Mouse (Mus musculus) urinary bladder, postnatal 10 days (tissue): ENCODE results near the gene Mmp14.

Source experiments
- DNase-seq: peaks from one replicate; pipeline ENCODE4 v3.0.0; 2022; ENCODE audit warnings: low spot score

The Mmp14 gene

DNA sequence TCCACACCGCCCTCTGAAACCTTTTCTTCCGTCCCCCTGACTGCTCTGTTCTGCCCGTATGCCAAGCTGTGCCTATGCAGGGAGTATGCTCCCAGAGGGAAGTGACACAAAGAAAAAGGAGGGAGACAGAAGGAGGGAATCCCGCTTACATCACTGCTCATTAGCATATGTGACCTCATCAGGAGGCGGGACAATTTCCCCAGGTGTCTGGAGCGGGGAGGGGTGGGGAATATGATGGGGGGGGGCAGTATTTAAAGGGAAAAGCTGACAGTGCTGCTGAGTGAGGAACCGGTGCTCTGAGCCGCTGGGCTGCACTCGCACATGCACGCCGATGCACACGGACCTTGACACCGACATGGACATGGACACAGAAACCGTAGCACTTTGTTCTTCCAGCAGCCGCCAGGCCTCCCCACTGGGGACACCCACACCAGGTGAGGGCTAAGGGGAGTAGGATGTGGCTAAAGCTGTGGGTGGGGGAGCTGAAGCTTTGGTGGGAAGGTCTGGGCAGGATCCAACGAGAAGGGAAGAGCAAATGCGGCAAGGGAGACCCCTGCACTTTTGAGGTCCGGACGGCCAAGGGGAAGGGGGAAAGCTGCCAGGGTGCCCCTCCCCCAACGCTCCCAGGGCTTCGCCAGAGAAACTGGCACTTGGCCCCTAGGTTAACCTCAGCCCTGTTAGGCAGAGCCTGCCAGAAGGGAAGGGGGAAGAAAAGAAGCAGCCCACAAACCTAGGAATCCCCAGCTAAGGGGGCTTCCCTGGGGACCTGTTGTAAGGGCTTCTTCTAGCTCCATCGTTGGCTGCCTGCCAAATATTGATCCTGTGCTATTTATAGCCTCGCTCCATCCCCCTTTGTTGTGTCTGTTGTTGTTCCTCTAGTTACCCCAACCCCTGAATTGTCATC, 44.8 kb downstream of the Mmp14 start, which contains the start of gene Rem2:
Gene Rem2 (plus strand): TSS at position 160 of the 904 bp plus-strand sequence.
- no peak for DNase-seq

- no peak for DNase-seq
These were observed 45.9 kb downstream of the Mmp14 start for GRCm38 (mm10) chr14:54477172-54477909.

GRCm38 (mm10) chr14:54479451-54479920, 48.1 kb downstream of the Mmp14 start:
- DNase-seq = no peak

DNA sequence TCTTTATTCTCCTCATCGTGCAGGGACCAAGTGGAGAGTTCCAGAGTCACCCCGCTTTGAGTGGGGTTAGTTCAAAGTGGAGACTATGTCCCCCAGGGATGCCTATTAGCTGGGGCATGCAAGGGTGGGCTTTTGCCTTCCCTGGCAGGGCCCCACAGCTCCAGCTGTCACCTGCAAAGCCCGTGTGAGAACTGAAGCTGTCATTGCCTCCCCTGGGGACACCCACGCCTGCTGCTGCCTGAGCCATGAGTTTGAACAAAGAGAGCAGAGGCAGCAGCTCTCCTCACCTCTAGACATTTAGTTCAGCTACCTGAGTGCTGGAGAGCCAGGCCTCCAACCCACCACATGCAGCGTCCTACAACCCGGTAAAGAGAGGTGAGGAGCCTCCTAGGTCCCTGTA, 49.3 kb downstream of the Mmp14 start:
- DNase-seq = no peak

DNA sequence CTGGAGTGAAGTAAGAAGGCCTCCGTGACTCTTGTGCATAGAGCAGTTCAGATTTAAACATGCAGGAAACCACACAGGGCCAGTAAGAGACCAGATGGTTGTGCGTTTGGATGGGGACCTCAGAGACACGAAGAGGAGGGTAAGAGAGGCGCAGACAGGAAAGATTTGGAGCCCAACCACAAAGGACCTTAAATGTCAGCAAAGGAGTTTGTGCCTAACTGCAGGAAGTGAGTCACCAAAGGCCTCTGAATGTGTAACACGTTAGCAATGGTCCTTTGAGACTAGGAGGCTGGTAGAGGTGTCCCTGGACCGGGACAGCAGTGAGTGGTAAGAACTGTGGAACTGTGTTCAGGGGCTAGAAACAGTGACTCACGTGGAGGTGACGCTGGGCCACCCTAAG, 50.0 kb downstream of the Mmp14 start:
- no peak for DNase-seq

DNA sequence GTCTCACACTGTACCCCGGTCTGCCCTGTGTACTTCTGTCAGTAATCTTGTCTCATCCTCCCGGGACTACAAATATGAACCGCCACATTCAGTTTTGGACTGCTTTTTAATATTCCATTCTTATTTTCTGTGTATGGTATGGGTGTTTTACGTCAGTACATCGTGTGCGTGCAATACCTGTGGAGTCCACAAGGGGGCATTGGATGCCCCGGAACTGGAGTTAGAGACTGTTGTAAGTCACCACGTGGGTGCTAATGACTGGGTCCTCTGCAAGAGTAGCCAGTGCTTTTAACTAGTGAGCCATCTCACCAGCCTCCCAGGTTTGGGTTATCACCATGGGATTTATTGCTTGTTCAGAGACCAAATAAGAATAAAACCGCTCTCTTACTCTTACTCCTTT, 51.1 kb downstream of the Mmp14 start:
- DNase-seq = no peak

DNA sequence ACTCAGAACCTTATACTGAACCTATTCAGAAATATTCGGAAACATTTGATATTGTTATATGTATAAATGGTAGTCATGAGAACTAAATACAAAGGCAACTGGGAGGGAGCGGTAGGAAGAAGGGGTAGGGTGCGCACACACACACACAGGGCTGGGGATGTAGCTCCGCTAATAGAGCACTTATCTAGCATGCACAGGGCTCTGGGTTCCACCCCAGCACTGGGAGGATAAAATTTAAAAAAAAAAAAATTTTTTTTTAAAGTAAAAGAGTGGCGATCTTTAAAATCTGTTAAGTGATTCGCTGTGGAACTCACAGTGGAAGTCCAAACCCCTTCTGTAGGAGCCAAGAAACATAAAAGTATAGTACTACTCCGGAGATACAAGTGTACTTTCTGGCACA, 54.5 kb downstream of the Mmp14 start:
- no peak for DNase-seq

- no peak for DNase-seq
These were observed 56.3 kb downstream of the Mmp14 start for GRCm38 (mm10) chr14:54487732-54488131.

GRCm38 (mm10) chr14:54488350-54488749, 56.9 kb downstream of the Mmp14 start:
- no peak for DNase-seq

DNA sequence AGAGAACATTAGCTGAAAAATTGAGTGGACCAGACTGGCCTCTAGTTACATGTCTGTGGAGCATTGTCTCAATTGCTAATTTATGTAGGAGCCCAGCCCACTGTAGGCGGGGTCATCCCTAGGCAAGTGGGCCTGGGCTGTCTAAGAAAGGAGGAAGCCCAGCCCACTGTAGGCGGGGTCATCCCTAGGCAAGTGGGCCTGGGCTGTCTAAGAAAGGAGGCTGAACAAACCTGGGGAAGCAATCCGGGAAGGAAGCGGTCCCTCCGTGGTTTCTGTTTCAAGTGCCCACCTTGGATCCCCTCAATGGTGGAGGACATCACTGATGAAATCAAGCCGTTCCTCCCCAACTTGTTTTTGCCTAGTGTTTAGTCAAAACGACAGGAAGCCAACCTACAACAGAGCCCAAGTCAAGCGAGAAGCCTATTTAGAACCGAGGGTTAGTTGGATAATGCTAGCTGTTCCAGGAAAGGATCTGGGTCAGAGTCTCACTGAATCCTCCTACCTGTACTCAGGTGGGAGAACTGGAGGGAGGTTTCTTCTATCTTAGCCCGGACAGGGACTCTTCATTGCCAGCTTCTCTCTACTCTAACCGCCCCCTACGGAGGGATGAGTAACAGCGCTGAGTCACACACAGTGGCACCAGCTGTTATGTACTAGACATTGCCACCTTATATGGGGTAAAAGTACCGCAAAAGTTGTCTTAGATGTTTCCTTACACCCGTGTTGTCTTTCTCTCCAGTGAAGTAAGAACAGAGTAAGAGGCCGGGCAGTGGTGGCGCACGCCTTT, 61.1 kb downstream of the Mmp14 start:
- DNase-seq = no peak

- no peak for DNase-seq
These were observed 61.8 kb downstream of the Mmp14 start for GRCm38 (mm10) chr14:54493236-54493635.

- DNase-seq = no peak
These were observed 62.8 kb downstream of the Mmp14 start for GRCm38 (mm10) chr14:54494234-54494633.
